Mouse (Mus musculus): ENCODE measurements around the gene OR5BS1P. TPM values are rescaled to one million over a fixed set of nuclear protein-coding genes. Genes with fewer than 3 reads are reported as not detected.
A peak's percentile ranks its signal among the peaks of the same experiment; 100 is the strongest.
"Not testable (repeated sequence)": the region's sequence is repeated elsewhere in the genome, so short reads cannot be mapped to it uniquely, and the experiment has no call there.

OR5BS1P gene
- not detected for total RNA-seq (2022)

DNA sequence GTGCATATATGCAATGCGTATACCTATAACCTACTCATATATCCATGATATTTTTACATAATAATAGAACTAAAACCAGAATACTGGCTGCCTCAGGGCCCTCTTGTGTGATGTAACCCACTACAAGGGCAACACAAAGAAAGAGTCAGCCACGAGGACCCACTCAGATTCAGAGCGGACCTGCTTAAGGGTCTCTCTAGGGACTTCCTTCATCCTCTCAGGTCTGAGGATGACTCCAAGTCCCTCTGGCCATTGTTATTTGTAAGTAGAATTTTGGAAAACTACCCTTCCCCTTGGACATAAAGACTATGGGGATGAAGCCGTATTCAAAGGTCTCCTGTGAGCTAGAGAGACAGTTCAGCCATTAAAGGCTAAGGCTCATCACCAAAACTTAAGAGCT lies at the start of gene OR5BS1P:
OR5BS1P (plus strand) TSS at position 301 of the 400 bp plus-strand sequence.
- DNase-seq (ENCODE audit: low spot score), result no peak

DNA sequence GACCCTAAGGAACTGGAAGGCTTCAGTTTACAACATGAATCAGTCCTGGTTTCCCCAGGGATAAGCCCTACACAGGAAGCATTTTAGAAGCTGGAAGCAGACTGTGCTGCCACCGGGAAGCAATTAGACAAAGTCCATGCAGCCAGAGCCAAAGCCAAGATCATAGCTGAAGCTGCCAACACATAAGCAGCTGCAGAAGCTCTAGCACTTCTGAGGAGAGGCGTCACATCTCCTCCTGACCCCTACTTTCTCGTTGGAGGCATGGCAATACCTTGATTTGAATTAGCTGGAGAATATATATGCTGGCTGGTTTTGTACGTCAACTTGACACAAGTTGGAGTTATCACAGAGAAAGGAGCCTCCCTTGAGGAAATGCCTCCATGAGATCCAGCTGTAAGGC lies 48.8 kb upstream of the OR5BS1P start:
- no peak for DNase-seq (ENCODE audit: low spot score)

DNA sequence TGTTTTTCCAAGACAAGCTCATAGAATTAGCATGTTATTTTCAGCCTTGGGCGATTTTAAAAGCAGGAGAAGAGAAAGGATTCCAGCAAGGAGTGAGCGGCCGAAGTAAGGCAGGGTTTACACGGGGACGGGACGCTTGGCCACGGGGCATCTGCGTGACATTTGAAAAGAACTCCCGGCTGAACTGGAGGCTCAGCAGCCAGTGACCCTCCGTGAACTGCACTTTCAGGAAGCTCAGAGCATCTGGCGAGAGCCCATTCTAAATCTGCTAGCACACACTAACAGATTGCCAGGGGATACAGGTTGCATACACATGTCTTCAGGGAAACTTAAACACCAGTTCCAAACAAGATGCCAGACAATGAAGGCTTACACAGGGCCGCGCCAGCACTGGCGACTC lies 45.4 kb upstream of the OR5BS1P start:
- no peak for DNase-seq (ENCODE audit: low spot score)

DNA sequence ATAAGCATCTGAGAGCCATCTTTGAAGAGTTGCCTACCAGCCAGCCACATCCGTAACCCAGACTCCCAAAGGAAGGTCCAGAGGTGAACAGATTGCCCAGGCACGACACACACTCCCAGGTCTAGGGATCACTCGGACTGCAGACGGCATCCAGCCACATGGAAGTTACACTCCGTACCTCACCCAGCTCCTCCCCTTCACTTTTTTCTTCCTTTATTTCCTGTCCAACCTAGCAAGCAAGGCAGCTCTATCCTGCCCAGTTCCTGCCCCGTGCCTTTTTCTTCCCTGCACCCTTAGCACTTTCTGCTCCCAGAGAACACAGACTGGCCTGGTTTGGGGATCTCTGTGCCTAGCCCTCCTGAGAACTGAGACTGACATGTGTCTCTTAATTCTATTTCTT lies 44.9 kb upstream of the OR5BS1P start:
- DNase-seq (ENCODE audit: low spot score), result no peak

DNA sequence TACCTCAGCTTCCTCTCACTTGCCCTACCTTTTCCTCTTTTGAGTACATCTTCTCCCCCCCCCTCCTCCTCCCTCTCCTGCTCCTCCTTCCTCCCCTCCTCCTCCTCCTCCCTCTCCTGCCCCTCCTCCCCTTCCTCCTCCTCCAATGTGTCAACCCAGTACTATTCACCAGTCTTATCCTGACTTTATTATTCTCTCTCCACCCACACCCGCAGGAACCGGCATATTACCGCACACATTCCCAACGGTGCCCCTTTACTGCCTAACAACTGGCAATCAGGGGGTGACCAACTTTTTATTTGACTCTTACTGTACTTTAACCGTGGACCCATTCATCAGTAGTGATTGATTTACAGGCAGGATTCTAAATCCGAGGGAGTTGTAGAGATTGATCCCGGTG lies 44.5 kb upstream of the OR5BS1P start:
- DNase-seq (ENCODE audit: low spot score), result no peak

DNA sequence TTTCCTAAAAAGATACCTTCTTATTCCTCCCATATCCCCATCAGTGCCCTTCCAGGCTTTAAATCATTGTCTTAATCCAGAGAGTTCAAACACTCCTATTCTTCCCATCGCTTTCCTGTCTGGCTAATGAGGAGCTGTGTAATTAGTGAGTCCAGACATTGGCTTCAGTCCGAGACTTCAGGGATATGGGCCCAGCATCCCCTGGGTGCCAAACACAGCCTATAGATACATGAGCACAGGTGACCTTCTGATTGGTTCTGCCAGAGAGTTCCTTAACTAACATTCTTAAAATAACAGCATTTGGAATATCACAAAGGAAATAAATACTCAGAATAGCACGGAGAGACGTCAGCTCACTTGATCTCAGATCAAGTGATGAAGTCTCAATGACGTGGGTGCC lies 38.8 kb upstream of the OR5BS1P start, which contains the start of gene Olfr282:
Olfr282 (plus strand) TSS at position 301 of the 400 bp plus-strand sequence.
- not testable (repeated sequence) for DNase-seq (ENCODE audit: low spot score)

DNA sequence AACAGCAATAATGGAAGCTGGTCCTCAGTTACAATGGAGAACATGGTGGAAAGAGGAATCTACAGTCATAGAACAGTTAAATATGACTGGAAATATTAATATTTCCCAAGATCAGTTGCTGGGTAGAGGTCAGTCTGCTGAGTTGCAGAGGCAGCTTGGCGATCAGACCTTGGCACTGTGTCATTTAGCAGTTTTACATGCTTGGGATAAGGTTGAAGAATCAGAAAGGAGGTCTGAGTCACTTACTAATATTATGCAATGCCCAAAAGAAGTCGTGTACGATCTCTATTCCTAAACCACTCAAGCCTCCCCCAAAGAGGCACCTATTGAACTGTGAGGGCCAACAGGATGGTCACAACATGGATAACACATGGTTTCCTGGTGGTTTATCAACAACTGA lies 25.1 kb upstream of the OR5BS1P start:
- no peak for DNase-seq (ENCODE audit: low spot score)

DNA sequence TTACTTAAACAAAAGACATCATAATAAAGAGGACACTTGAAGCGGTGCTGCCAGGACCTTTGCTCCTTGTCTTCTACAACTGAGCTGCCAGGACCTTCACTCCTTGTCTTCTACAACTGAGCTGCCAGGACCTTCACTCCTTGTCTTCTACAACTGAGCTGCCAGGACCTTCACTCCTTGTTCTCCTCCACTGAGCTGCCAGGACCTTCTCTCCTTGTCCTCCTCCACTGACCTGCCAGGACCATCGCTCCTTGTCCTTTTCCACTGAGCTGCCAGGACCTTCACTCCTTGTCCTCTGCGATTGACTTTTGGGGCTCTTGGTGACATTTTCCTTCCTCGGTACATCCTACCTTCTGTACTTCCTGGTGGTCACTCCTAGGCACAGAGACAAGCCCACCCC lies 21.2 kb upstream of the OR5BS1P start:
- peak; percentile 23 for DNase-seq (ENCODE audit: low spot score)

DNA sequence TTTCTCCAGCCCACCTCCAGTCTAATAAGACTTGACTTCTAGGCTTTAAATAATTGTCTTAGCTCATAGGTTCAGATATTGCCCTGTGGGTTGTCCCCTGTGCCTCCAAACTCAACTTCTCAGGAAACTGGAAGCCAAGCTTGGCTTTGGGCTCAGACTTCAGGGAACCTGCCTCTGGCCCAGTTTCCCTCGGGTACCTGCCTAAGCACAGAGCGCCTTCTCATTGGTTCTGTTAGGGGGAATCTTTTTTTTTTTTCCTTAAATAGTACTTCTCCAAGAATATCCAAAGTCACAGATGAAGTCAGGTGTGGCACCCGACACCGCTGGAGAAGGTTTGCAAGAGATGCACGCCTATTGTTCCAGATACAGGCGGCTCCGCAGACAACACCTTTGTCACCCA lies 17.4 kb upstream of the OR5BS1P start, which contains the start of gene Olfr281:
Olfr281 (plus strand) TSS at position 301 of the 400 bp plus-strand sequence.
- DNase-seq (ENCODE audit: low spot score), result no peak

DNA sequence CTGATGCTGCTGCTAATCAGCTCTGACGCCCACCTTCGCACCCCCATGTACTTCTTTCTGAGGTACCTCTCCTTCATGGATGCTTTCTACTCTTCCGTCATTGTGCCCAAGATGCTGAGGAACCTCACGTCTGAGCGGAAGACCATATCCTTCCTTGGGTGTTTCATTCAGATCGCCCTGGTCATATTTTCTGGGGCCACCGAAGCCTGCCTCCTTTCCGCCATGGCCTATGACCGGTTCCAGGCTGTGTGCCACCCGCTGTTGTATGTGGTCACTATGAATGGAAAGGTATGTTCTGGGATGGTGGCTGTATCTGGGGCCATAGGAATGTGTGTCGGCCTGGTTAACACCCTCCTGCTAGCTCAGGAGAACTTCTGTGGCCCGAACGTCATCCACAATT lies 1.8 kb downstream of the OR5BS1P start:
- DNase-seq (ENCODE audit: low spot score), result no peak

DNA sequence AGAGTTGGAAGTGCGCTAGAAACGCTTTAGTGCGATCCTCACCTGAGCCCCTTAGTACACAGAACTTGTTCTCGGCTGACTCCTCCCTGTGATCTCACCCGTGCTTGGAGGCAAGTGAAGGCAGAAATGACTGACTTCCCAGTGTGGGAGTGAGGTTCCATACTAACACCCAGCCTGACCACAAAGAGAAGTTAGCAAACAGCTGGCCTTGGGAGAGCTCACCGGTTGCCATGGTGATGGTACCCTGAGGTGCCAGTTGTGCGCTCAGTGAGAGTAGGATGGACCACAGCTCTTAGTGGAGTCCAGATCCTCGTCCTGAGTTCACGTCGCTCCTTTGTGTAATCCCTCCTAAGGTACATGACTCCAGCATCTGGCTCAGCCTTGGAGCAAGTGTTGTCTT lies 5.3 kb downstream of the OR5BS1P start:
- no peak for DNase-seq (ENCODE audit: low spot score)

DNA sequence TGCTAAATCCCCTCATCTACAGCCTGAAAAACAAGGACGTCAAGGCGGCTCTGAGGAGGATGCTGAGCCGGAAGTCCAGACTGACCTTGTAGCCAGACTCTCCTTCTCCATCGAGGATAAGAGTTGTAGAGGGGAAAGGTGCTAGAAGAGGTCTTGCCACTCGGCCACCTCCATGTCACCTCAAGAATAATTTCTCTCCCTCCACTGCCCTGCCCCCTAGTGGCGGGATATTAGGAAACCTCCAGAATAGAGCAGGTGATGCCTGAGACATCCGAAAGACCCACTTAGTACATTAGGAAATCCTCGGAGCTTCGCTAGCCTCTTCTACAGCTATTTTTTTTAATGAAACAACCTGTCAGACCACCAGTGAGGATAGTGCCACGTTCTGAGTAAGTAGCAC lies 5.7 kb downstream of the OR5BS1P start:
- DNase-seq (ENCODE audit: low spot score), result peak; percentile 61

DNA sequence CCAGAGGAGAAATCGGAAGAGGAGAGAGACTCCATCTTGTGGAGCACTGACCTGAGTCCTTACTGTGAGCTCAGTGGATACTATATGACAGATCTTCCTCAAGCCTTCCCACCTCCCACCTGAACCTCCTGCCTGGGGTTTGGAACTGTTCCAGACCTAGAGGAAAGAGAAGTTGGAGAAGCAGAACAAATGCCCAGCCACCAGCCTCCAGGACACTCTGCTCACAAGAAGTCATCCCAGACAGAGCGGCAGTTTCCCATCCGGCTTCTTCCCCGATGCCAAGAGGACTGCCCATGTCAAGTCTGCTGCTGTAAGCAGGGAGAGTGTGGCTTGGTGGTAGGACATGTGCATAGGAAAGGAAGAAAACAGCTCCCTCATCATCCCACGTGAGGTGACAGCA lies 6.6 kb downstream of the OR5BS1P start:
- no peak for DNase-seq (ENCODE audit: low spot score)

DNA sequence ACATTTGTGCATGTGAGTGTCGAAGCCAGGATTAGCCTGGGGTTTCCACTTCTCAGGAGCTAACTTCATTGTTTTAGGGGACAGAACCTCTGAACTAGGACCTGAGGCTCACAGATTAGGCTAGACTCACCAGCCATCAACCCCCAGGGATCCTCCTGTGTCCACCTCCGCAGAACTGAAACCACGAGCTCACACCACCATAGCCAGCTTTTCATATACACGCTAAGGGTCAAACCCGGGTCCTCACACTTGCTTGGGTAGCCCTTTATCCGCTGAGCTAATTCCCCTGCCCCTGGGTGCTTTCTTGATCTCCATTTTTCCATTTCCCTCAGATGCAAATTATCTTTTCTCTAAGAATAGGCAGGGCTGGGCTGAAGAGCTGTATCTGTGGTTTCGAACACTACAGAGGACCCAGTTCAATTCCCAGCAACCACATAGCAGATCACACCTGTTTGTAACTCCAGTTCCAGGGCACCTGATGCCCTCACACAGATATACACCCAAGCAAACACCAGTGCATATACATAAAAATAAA lies 9.9 kb downstream of the OR5BS1P start:
- DNase-seq (ENCODE audit: low spot score), result no peak

DNA sequence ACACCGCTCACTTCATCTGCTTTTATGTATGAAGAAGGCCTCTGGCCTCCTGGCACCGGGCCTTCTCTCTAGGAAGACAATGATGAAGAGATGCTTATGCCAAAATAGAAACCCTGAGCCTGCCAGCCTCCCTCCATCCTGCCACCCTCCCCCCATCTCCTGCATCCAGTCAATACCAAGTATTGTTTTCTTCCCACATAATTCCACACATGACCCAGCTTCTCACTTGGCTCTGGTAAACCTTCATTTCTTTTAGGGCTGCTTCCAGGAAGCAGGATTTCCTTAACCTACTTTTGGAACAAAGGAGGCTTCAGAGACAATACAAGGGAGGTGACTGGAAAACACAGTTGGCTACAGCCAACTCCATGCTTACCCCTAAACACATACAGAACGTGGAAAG lies 13.0 kb downstream of the OR5BS1P start, which contains the start of gene Lalba:
Lalba (minus strand) TSS at position 21 of the 400 bp plus-strand sequence.
- DNase-seq (ENCODE audit: low spot score), result peak; percentile 64

DNA sequence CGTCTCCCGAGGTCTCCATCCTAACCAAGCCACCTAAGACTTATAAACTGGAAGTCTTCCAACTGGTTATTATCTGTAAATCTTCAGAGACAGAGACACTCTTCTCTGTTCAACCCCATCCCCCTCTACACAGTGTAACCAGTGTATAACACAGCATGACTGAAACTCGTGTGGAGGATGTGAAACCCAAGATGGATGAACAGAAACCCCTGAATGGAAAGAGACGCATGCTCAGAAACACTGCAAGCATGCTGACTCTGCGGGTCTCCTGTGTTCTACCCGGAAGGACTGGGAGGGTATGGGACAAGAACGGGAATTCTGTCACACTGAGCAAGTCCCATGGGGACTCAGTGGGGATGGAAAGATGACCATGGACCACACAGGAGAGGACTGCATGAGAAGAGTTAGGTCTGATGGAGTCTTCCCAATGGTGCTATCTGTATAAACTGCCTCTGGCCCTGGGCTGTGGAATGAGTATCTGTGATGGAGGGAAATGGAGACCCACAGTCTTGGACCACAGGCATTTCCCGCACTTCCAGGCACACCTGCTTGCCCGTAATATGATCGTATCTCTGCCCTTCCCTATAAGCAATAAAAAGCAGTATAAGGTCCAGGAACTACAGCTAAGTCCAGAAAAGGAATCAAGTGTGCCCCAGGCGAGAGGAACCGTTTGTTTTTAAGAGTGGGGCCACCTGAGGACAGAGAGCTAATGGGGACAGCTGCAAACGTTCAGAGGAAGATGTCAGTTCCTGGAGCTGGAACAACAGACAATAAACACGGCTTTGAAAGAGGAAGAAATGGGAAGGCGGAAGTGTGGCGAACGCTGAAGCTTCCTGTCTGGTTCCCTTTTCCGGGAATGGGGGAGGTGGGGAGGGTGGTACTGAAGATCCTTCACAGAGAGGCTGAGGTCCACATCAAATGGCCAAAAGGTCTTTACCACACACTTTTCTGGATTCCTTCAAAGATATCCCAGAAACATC lies 14.5 kb downstream of the OR5BS1P start:
- peak; percentile 86 for DNase-seq (ENCODE audit: low spot score)

DNA sequence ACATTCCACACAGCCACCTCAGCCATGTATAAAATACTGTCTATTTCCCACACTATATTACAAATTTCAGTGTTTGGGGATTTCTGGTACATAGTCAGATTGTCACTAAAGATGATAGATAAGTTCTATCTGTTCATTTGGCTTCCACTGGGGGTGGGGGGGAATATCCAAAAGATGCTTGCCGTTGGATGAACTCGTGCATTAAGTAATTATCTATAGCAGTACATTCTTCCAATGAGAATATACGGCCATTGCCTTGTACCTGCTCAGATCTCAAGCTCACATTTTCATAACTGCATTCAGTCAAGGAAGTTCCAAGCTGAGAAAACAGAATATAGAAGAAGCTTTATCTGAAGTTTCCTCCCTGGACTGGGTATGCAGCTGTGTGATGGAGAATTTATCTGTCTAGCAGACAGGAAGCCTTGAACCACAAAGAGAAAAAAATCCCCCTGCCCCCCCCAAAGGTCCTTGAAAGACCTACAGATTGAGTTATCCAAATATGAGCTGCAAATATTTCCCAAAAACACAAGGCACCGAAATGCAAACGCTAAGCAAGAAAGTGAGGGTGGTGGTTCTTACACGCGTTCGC lies 16.8 kb downstream of the OR5BS1P start:
- no peak for DNase-seq (ENCODE audit: low spot score)

DNA sequence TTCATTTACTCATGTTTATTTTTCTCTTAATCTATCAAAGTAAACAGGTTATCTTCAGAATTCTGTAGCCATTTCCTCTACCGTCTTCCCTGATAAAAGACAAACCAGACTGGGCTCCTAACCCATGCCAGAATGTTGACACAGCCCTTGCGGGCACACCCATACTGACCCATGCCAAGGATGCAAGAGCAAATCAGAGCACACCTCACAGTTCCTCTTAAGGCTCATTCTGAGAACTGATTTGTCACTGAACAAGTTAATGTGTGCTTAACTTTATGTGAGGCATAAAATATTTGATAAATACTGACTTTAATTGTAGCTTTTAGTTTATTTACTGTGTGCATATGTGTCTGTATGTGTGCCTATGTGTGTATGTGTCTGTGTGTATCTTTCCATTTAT lies 21.6 kb downstream of the OR5BS1P start:
- no peak for DNase-seq (ENCODE audit: low spot score)

DNA sequence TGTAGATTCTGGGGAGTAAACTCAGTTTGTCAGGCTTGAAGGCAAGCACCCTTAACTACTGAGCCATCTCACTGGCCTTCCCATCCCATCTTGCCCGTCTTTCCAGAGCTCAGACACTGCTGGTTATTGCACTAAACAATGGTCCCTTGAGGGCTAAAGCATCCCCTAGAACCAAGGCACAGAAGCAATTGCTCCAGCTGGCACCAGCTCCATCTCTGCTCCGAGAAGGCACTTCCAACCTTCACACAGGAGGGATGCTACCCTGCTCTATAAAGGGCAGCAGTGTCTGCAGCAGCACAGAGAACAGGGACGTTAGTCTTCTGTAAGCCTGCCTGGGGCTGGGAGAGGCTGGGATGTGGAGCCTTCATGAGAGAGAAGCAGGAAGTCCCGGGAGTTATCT lies 22.4 kb downstream of the OR5BS1P start, which contains the start of gene Olfr279:
Olfr279 (plus strand) TSS at position 301 of the 400 bp plus-strand sequence.
- no peak for DNase-seq (ENCODE audit: low spot score)

DNA sequence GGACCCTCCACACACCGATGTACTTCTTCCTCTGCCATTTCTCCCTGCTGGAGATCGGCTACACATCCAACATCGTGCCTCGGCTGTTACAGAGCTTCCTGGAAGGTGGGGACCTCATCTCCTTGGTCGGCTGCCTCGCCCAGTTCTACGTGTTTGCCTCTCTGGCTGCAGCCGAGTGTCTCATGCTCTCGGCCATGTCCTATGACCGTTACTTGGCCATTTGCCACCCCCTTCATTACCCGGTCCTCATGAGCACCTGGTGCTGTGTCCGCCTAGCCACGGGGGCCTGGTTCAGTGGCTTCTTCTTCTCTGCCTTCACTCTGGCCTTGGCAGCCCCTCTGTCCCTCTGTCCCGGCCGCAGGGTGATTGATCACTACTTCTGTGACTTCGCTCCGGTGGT lies 27.9 kb downstream of the OR5BS1P start:
- no peak for DNase-seq (ENCODE audit: low spot score)

DNA sequence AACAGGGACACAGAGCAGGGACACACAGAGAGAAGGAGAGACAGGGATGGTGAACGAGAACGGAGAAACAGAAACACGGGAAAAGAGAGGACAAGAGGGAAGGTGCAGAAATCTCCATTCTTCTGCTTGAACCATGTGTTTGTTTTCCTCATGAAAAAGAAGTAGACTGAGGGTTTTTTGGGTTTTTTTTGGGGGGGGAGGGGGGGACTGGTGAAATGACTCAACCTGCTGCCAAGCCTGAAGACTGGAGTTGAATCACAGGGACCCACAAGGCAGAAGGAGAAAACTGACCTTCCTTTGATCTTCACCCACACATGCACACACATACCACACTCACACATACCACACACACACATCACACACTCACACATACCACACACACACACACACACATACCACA lies 33.6 kb downstream of the OR5BS1P start:
- no peak for DNase-seq (ENCODE audit: low spot score)

DNA sequence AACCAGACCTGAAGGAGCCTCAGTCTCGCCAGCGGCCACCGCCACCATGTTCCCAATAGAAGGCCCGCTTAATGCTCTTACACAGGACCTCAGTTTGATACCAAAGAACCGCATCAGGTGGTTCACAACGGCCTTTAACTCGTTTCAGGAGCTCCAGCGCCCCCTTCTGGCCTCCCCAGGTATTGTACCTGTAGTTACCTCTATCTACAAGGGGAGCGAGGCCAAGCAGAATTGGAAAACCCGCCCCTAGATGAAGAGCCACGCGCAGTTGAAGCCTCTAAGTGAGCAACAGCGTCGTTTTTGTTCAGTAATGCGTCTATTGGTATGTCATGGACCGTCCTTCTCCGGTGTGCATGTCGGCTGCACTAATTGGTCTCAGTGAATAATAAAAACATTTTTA lies 34.8 kb downstream of the OR5BS1P start:
- peak; percentile 68 for DNase-seq (ENCODE audit: low spot score)

All from heart, adult 8-10 months (tissue).